Mouse (Mus musculus): ENCODE measurements around the gene Spout1.

DNA sequence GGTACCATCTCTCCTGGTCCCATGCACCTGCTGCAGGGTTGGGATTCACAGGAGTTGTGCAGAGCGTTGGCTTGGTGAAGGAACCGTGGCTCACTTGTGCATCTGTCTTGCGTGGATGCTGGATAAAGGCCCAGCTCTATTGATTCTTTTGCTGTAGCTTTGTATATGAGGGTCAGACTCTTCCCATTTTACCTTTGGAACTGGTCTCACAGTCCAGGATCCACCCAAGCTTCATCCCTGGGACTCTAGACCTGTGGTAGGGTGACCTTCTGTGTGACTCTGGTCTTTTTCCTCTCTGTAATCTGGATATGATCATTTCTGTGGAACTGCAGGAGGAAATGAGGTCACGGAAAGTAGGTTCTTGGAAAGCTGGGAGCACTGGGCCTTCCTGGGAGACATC, 33.8 kb downstream of the Spout1 start:
- TF ChIP-seq CTCF (IDR thresholded peaks at IDR 0.05; ENCODE audit: borderline replicate concordance, insufficient read depth, low read depth, low read length) (no peak), POLR2A (IDR thresholded peaks at IDR 0.05; ENCODE audit: borderline replicate concordance, insufficient read depth, low read length) (no peak)

Data from cerebellum, adult 2 months (tissue).